Mouse (Mus musculus) heart, embryonic 15.5 days (tissue): ENCODE data around the gene Ift140. TPM values are rescaled to one million over a fixed set of nuclear protein-coding genes. Genes with fewer than 3 reads are reported as not detected.

Source experiments
- ATAC-seq: fragments of 200-750 bp; cut with Nextera tagmentation; replicated peaks from 2 replicates; pipeline ENCODE4 v1.8.0; 2017; ENCODE audit warnings: low read depth, moderate TSS enrichment; ENCODE audit not compliant: insufficient number of reproducible peaks, insufficient read depth, low FRiP score
- H3K27ac ChIP-seq: fragments of 300-500 bp; sonication (generic); 2 replicates; pipeline ENCODE4 v1.5.1; 2015; ENCODE audit warnings: mild to moderate bottlenecking, inconsistent platforms
- H3K27me3 ChIP-seq: fragments of 300-500 bp; sonication (generic); 2 replicates; pipeline ENCODE4 v1.6.1; 2015; ENCODE audit warnings: inconsistent platforms
- H3K36me3 ChIP-seq: fragments of 300-500 bp; sonication (generic); 2 replicates; pipeline ENCODE4 v1.6.1; 2015; ENCODE audit warnings: mild to moderate bottlenecking, inconsistent platforms
- H3K4me1 ChIP-seq: fragments of 300-500 bp; sonication (generic); replicated peaks from 2 replicates; pipeline ENCODE4 v1.6.1; 2015; ENCODE audit warnings: inconsistent platforms
- H3K4me2 ChIP-seq: fragments of 300-500 bp; sonication (generic); 2 replicates; pipeline ENCODE4 v1.6.1; 2015; ENCODE audit warnings: inconsistent platforms, mild to moderate bottlenecking, moderate library complexity
- H3K4me3 ChIP-seq: fragments of 300-500 bp; sonication (generic); 2 replicates; pipeline ENCODE4 v1.5.1; 2015; ENCODE audit warnings: mild to moderate bottlenecking, inconsistent platforms
- H3K9ac ChIP-seq: fragments of 300-500 bp; sonication (generic); 2 replicates; pipeline ENCODE4 v1.6.1; 2015; ENCODE audit warnings: mild to moderate bottlenecking, inconsistent platforms
- H3K9me3 ChIP-seq: fragments of 300-500 bp; sonication (generic); replicated peaks from 2 replicates; pipeline ENCODE4 v1.6.1; 2016; ENCODE audit warnings: inconsistent platforms
- WGBS: fragments of 180-500 bp; shearing (Covaris S2); methylation state at CpG from one replicate; pipeline ENCODE4 v1.1.7; 2015; ENCODE audit warnings: mixed read lengths; 5-methylcytosine and 5-hydroxymethylcytosine counted together
- polyA plus RNA-seq: library from polyadenylated mRNA; unstranded; fragments of >200 nt; fragmentation: Nextera tagmentation; extraction: Ambion mirVana; gene quantifications from 2 replicates; pipeline ENCODE4 v1.2.1, GENCODE M21; 2015

Gene Ift140
- polyA plus RNA-seq, 1 experiment from 2014 or later = 8.9 TPM

GRCm38 (mm10) chr17:25077771-25078372, 62.0 kb downstream of the Ift140 start:
- peak overlapping the region; percentile 43 for H3K4me3 ChIP-seq
- ATAC-seq = peak; percentile 57
- no peaks in the 10 kb centered on the region for H3K36me3 ChIP-seq
- H3K9ac ChIP-seq = no peak overlapping the region
- peak overlapping the region; percentile 56 for H3K4me2 ChIP-seq
- peak overlapping the region; percentile 84 for H3K27ac ChIP-seq
- 41% methylated on average over 13 of the region's 13 CpGs for WGBS
- no peaks in the 10 kb centered on the region for H3K27me3 ChIP-seq
- H3K4me1 ChIP-seq = peaks cover 44% of the 10 kb centered on the region
- H3K9me3 ChIP-seq = no peaks in the 10 kb centered on the region

DNA sequence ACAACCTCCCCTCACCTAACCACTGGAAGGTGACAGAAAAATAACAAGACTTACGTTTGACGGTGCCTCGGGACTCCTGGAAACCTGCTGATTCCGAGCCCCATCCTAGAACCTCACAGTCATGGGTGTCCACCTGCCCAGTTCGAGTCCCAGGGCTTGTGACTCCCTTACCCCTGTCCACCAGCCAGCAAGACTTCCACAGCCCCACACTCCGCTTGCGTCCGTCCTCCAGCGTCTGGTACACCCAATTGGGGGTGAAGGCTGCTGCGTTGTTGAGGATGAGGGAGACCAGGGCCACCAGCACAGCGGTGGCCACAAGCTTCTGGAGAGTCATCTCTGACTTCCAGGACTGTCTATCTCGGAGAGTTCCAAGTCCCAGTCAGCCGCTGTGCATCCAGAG, 64.3 kb downstream of the Ift140 start:
- WGBS = 75% methylated on average over 13 of the region's 13 CpGs
- H3K9me3 ChIP-seq = no peaks in the 10 kb centered on the region
- H3K4me3 ChIP-seq = peak overlapping the region; percentile 43
- H3K9ac ChIP-seq = peak overlapping the region; percentile 36
- peak overlapping the region; percentile 56 for H3K4me2 ChIP-seq
- H3K36me3 ChIP-seq = no peaks in the 10 kb centered on the region
- no peak for ATAC-seq
- no peaks in the 10 kb centered on the region for H3K27me3 ChIP-seq
- H3K27ac ChIP-seq = peak overlapping the region; percentile 84
- H3K4me1 ChIP-seq = peaks cover 59% of the 10 kb centered on the region

DNA sequence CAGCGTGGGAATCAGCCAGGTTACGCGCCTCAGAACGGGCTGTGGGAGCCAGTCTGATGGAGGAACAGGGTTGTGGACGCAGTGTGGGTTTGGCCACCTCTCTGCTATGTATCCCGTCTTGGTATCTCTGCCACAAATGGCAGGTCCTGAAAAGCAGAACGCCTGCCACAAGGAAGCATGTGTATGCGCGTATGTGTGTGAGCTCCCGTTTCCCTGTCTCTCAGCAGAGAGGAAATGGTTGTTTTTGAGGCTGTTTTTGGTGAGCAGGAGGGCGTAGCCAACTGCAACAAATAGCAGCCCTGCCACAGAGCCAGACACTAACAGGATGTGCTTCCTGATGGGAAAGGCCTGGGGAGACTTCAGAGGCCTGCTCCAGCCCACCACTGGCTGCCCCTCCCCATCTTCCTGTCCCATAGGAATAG, 65.1 kb downstream of the Ift140 start:
- peaks cover 59% of the 10 kb centered on the region for H3K4me1 ChIP-seq
- H3K36me3 ChIP-seq = no peaks in the 10 kb centered on the region
- 58% methylated on average over 11 of the region's 11 CpGs for WGBS
- H3K27me3 ChIP-seq = no peaks in the 10 kb centered on the region
- H3K9me3 ChIP-seq = no peaks in the 10 kb centered on the region
- H3K9ac ChIP-seq = peak overlapping the region; percentile 36
- peak overlapping the region; percentile 43 for H3K4me3 ChIP-seq
- H3K27ac ChIP-seq = peak overlapping the region; percentile 84
- peak overlapping the region; percentile 56 for H3K4me2 ChIP-seq
- ATAC-seq = peak; percentile 23; the same call in 1 of the 2 replicates

DNA sequence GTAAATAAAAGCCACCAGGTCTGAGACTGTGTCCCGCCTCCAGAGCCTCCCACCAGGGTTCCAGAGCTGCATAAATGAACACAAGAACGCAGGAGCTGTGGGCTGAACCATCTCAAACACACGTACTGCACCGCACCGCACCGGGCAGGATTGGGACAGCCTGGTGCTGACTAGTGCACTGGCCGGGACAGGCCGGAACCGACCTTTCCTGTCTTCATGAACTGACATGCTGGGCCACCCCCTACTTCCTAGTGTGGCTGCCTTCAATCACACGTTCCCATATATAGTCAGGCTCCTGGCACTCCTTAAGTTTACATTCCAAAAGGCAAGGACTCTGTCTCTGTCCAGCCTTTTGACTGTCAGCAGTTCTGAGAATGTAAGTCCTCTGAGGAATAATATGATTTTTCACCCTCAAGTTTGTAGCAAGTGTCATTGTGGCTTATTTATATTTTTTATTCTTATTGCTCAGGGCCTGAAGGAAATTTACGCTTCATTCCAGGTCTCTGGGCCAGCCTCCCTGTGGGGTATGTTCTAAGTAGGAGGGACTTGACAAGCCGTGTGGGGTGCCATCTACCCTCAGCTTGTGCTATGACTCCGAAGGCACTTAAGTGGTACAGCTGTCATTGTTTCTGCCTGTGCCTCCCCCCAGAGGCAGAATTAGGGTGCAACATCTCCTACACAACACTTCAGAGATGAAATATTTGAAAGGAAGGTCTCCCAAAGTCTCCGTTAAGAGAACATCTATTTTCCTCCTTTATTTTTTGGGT, 66.4 kb downstream of the Ift140 start:
- peak; percentile 45 for ATAC-seq
- Histone ChIP-seq H3K27me3 (no peaks in the 10 kb centered on the region), H3K4me3 (no peak overlapping the region)

GRCm38 (mm10) chr17:25082887-25083286, 67.0 kb downstream of the Ift140 start:
- peaks cover 48% of the 10 kb centered on the region for H3K4me1 ChIP-seq
- H3K9ac ChIP-seq = no peak overlapping the region
- no peak for ATAC-seq
- no peaks in the 10 kb centered on the region for H3K36me3 ChIP-seq
- WGBS = 41% methylated on average over 3 of the region's 3 CpGs
- no peaks in the 10 kb centered on the region for H3K27me3 ChIP-seq
- H3K4me3 ChIP-seq = no peak overlapping the region
- H3K4me2 ChIP-seq = no peak overlapping the region; the same call in 1 of the 2 replicates
- H3K27ac ChIP-seq = peak overlapping the region; percentile 84
- no peaks in the 10 kb centered on the region for H3K9me3 ChIP-seq

More for the DNA sequence above, 66.4 kb downstream of the Ift140 start:
- Histone ChIP-seq H3K4me2 (peak overlapping the region; percentile 56), H3K27ac (peak overlapping the region; percentile 84), H3K4me1 (peaks cover 54% of the 10 kb centered on the region), H3K36me3 (no peaks in the 10 kb centered on the region), H3K9me3 (no peaks in the 10 kb centered on the region), H3K9ac (no peak overlapping the region)
- WGBS = 22% methylated on average over 14 of the region's 14 CpGs

GRCm38 (mm10) chr17:25083444-25083931, 67.6 kb downstream of the Ift140 start, which contains the start of gene Tmem204:
Gene Tmem204 (minus strand): TSS chr17:25083591.
- 7% methylated on average over 7 of the region's 7 CpGs for WGBS
- Histone ChIP-seq H3K4me1 (peaks cover 43% of the 10 kb centered on the region), H3K9me3 (no peaks in the 10 kb centered on the region), H3K27ac (peak within 1 kb of the TSS; percentile 84), H3K27me3 (no peaks in the 10 kb centered on the region), H3K9ac (no peak within 1 kb of the TSS), H3K4me2 (peak within 1 kb of the TSS; percentile 56; the same call in 1 of the 2 replicates), H3K4me3 (no peak within 1 kb of the TSS), H3K36me3 (no peaks in the 10 kb centered on the region)
- peak; percentile 82 for ATAC-seq

GRCm38 (mm10) chr17:25084835-25085385, 69.0 kb downstream of the Ift140 start:
- WGBS = 81% methylated on average over 13 of the region's 13 CpGs
- Histone ChIP-seq H3K4me1 (peaks cover 41% of the 10 kb centered on the region), H3K9me3 (no peaks in the 10 kb centered on the region), H3K4me2 (no peak overlapping the region), H3K27ac (0 out of 2 replicates have a peak overlapping the region, but pooled peaks have one; percentile 84), H3K36me3 (no peaks in the 10 kb centered on the region), H3K4me3 (no peak overlapping the region), H3K27me3 (no peaks in the 10 kb centered on the region), H3K9ac (no peak overlapping the region)
- ATAC-seq = no peak

GRCm38 (mm10) chr17:25086724-25087123, 70.8 kb downstream of the Ift140 start:
- no peak for ATAC-seq
- no peaks in the 10 kb centered on the region for H3K27me3 ChIP-seq
- no peak overlapping the region for H3K4me3 ChIP-seq
- no peak overlapping the region for H3K9ac ChIP-seq
- no peak overlapping the region for H3K4me2 ChIP-seq
- H3K4me1 ChIP-seq = peaks cover 30% of the 10 kb centered on the region
- no peaks in the 10 kb centered on the region for H3K9me3 ChIP-seq
- H3K36me3 ChIP-seq = no peaks in the 10 kb centered on the region
- no peak overlapping the region for H3K27ac ChIP-seq
- 91% methylated on average over 7 of the region's 7 CpGs for WGBS

GRCm38 (mm10) chr17:25089158-25089557, 73.3 kb downstream of the Ift140 start:
- Histone ChIP-seq H3K27me3 (no peaks in the 10 kb centered on the region), H3K4me2 (no peak overlapping the region), H3K4me3 (no peak overlapping the region), H3K9ac (no peak overlapping the region), H3K36me3 (no peaks in the 10 kb centered on the region), H3K4me1 (peaks cover 6% of the 10 kb centered on the region), H3K27ac (no peak overlapping the region), H3K9me3 (no peaks in the 10 kb centered on the region)
- ATAC-seq = no peak
- WGBS = 58% methylated on average over 10 of the region's 10 CpGs

DNA sequence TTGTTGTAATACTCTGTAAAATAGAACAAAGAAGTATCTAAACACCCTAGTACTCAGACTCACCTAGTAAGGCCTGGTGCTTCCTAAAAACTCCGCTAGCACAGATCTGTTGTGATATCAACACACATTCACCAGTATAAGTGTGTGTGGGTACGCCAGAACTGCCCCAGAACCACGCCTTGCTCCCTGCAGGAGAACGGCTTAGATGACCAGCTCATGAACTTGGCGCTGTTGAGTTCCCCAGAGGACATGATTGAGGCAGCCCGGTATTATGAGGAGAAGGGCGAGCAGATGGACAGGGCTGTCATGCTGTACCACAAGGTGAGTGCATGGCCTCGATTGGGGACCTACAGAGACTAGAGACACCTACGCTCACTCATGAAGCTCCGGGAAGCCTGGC, 74.6 kb downstream of the Ift140 start:
- no peak overlapping the region for H3K27ac ChIP-seq
- ATAC-seq = no peak
- H3K9me3 ChIP-seq = no peaks in the 10 kb centered on the region
- no peak overlapping the region for H3K4me3 ChIP-seq
- no peak overlapping the region for H3K9ac ChIP-seq
- 87% methylated on average over 10 of the region's 10 CpGs for WGBS
- peaks cover 5% of the 10 kb centered on the region; the same call in 1 of the 2 replicates for H3K36me3 ChIP-seq
- H3K4me1 ChIP-seq = no peaks in the 10 kb centered on the region
- no peak overlapping the region for H3K4me2 ChIP-seq
- no peaks in the 10 kb centered on the region for H3K27me3 ChIP-seq

- ATAC-seq = no peak
These were observed 80.3 kb downstream of the Ift140 start for GRCm38 (mm10) chr17:25096221-25096620.

More at GRCm38 (mm10) chr17:25096221-25096620, 80.3 kb downstream of the Ift140 start:
- H3K27me3 ChIP-seq = no peaks in the 10 kb centered on the region
- no peaks in the 10 kb centered on the region for H3K9me3 ChIP-seq
- H3K27ac ChIP-seq = no peak overlapping the region
- no peak overlapping the region for H3K4me3 ChIP-seq
- 74% methylated on average over 2 of the region's 2 CpGs for WGBS
- H3K4me1 ChIP-seq = no peaks in the 10 kb centered on the region
- H3K9ac ChIP-seq = no peak overlapping the region
- H3K4me2 ChIP-seq = no peak overlapping the region
- peaks cover 34% of the 10 kb centered on the region for H3K36me3 ChIP-seq
